Mouse (Mus musculus): ENCODE data around the gene Git2. TPM values are rescaled to one million over a fixed set of nuclear protein-coding genes. Genes with fewer than 3 reads are reported as not detected.

Gene Git2
- total RNA-seq (2014; rRNA removed): 41.8 and 45.1 TPM in 2 replicates
- 25.5 and 33.8 TPM in 2 replicates for polyA plus RNA-seq (2015; fragmentation: Nextera tagmentation; extraction: Ambion mirVana)

GRCm38 (mm10) chr5:114775056-114775979 lies at the start of gene Git2:
Gene Git2 (minus strand): TSS chr5:114775517.
- Histone ChIP-seq H3K27ac (ENCODE audit: low read depth, low read length) (peak within 1 kb of the TSS; percentile 88), H3K36me3 (ENCODE audit: insufficient read depth, low read length) (no peaks in the 10 kb centered on the region), H3K4me1 (ENCODE audit: insufficient read depth, low read length) (peaks cover 16% of the 10 kb centered on the region), H3K9me3 (ENCODE audit: low read length) (no peaks in the 10 kb centered on the region), H3K9ac (replicated peaks; ENCODE audit: low read length, poor library complexity, severe bottlenecking) (peak within 1 kb of the TSS; percentile 99), H3K4me3 (ENCODE audit: low read depth, low read length) (peak within 1 kb of the TSS; percentile 99), H3K4me2 (ENCODE audit: low read depth, low read length, poor library complexity, severe bottlenecking) (peak within 1 kb of the TSS; percentile 84), H3K27me3 (ENCODE audit: insufficient read depth, low read length) (no peaks in the 10 kb centered on the region)
- DNase-seq (ENCODE audit: low spot score) (peak; percentile 35), ATAC-seq (ENCODE audit: low FRiP score) (peak; percentile 11; the same call in 1 of the 2 replicates)
- under 1% methylated on average over 50 of the region's 63 CpGs for WGBS
- peak; percentile 31 for TF ChIP-seq CTCF (IDR thresholded peaks at IDR 0.05)

GRCm38 (mm10) chr5:114824197-114824596 lies 48.9 kb upstream of the Git2 start:
- TF ChIP-seq CTCF (IDR thresholded peaks at IDR 0.05): peak; percentile 82
- Histone ChIP-seq H3K9me3 (ENCODE audit: low read length) (no peaks in the 10 kb centered on the region), H3K9ac (replicated peaks; ENCODE audit: low read length, poor library complexity, severe bottlenecking) (no peak overlapping the region), H3K36me3 (ENCODE audit: insufficient read depth, low read length) (no peaks in the 10 kb centered on the region), H3K4me1 (ENCODE audit: insufficient read depth, low read length) (no peaks in the 10 kb centered on the region), H3K27me3 (ENCODE audit: insufficient read depth, low read length) (no peaks in the 10 kb centered on the region), H3K4me3 (ENCODE audit: low read depth, low read length) (no peak overlapping the region), H3K27ac (ENCODE audit: low read depth, low read length) (peak overlapping the region; percentile 3; the same call in 1 of the 2 replicates), H3K4me2 (ENCODE audit: low read depth, low read length, poor library complexity, severe bottlenecking) (no peak overlapping the region)
- peak; percentile 57 for DNase-seq (ENCODE audit: low spot score)
- 21% methylated on average over 9 of the region's 9 CpGs for WGBS
- ATAC-seq (ENCODE audit: low FRiP score): no peak

GRCm38 (mm10) chr5:114822796-114823688 lies 47.7 kb upstream of the Git2 start, which contains the start of gene 1500011B03Rik:
Gene 1500011B03Rik (minus strand): TSS chr5:114823468.
- H3K27ac ChIP-seq (ENCODE audit: low read depth, low read length): peak within 1 kb of the TSS; percentile 76
- no peaks in the 10 kb centered on the region for H3K4me1 ChIP-seq (ENCODE audit: insufficient read depth, low read length)
- H3K4me2 ChIP-seq (ENCODE audit: low read depth, low read length, poor library complexity, severe bottlenecking): peak within 1 kb of the TSS; percentile 45
- peak within 1 kb of the TSS; percentile 71 for H3K9ac ChIP-seq (replicated peaks; ENCODE audit: low read length, poor library complexity, severe bottlenecking)
- 6% methylated on average over 52 of the region's 53 CpGs for WGBS
- DNase-seq (ENCODE audit: low spot score) (peak; percentile 90), ATAC-seq (ENCODE audit: low FRiP score) (peak; percentile 86)
- H3K4me3 ChIP-seq (ENCODE audit: low read depth, low read length): peak within 1 kb of the TSS; percentile 49
- TF ChIP-seq CTCF (IDR thresholded peaks at IDR 0.05): no peak
- no peaks in the 10 kb centered on the region for H3K27me3 ChIP-seq (ENCODE audit: insufficient read depth, low read length)
- H3K9me3 ChIP-seq (ENCODE audit: low read length): no peaks in the 10 kb centered on the region
- no peaks in the 10 kb centered on the region for H3K36me3 ChIP-seq (ENCODE audit: insufficient read depth, low read length)

- no peaks in the 10 kb centered on the region for H3K9me3 ChIP-seq (ENCODE audit: low read length)
- no peak for ATAC-seq (ENCODE audit: low FRiP score)
- no peaks in the 10 kb centered on the region for H3K36me3 ChIP-seq (ENCODE audit: insufficient read depth, low read length)
- no peak overlapping the region for H3K4me2 ChIP-seq (ENCODE audit: low read depth, low read length, poor library complexity, severe bottlenecking)
- no peak for TF ChIP-seq CTCF (IDR thresholded peaks at IDR 0.05)
- WGBS: 74% methylated on average over 10 of the region's 11 CpGs
- H3K4me3 ChIP-seq (ENCODE audit: low read depth, low read length): no peak overlapping the region
- no peaks in the 10 kb centered on the region for H3K4me1 ChIP-seq (ENCODE audit: insufficient read depth, low read length)
- no peak overlapping the region for H3K9ac ChIP-seq (replicated peaks; ENCODE audit: low read length, poor library complexity, severe bottlenecking)
- H3K27ac ChIP-seq (ENCODE audit: low read depth, low read length): no peak overlapping the region
- no peaks in the 10 kb centered on the region for H3K27me3 ChIP-seq (ENCODE audit: insufficient read depth, low read length)
- no peak for DNase-seq (ENCODE audit: low spot score)
Measured at GRCm38 (mm10) chr5:114818124-114818523, 42.8 kb upstream of the Git2 start.

GRCm38 (mm10) chr5:114816599-114816998 lies 41.3 kb upstream of the Git2 start:
- DNase-seq (ENCODE audit: low spot score): no peak
- Histone ChIP-seq H3K36me3 (ENCODE audit: insufficient read depth, low read length) (no peaks in the 10 kb centered on the region), H3K27ac (ENCODE audit: low read depth, low read length) (no peak overlapping the region), H3K9me3 (ENCODE audit: low read length) (no peaks in the 10 kb centered on the region), H3K9ac (replicated peaks; ENCODE audit: low read length, poor library complexity, severe bottlenecking) (no peak overlapping the region), H3K27me3 (ENCODE audit: insufficient read depth, low read length) (no peaks in the 10 kb centered on the region), H3K4me3 (ENCODE audit: low read depth, low read length) (no peak overlapping the region), H3K4me1 (ENCODE audit: insufficient read depth, low read length) (no peaks in the 10 kb centered on the region), H3K4me2 (ENCODE audit: low read depth, low read length, poor library complexity, severe bottlenecking) (no peak overlapping the region)
- ATAC-seq (ENCODE audit: low FRiP score): no peak
- WGBS: 68% methylated on average over 6 of the region's 6 CpGs
- TF ChIP-seq CTCF (IDR thresholded peaks at IDR 0.05): no peak

Measured in midbrain, postnatal 0 days (tissue).